Mouse (Mus musculus): ENCODE measurements around the gene Ddias. TPM values are rescaled to one million over a fixed set of nuclear protein-coding genes. Genes with fewer than 3 reads are reported as not detected.

The Ddias gene
- total and polyA plus RNA-seq, 3 experiments, result 23.3 to 95.7 (median 40.8) TPM

DNA sequence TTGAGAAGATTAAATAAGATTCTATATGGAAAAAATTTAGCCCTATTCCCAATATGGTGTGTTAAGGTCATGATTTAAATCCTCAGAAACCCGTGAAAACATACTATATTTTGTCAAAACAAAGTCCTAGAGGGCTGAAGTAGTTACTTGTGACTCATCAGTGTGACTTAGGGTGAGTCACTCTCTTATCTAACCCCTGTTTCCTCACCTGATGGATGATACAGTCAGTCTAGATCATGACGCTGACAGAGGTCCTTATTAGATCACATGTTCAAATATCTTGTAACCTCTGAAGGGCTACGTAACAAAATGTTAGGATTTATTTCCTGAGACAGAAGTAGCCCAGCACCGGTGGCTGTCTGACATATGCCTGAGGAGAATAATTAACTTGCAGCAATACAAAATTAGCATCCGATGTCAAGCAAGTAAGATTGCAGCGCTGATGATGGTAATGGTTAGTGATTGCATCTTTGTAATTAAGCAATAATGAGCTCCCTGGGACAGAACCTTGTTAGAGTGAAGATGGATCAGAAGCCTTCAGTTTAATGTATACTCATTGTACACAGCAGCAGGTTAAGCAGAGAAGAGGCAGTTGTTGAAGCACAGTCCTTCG is 62.3 kb downstream of the Ddias start:
- H3K4me3 ChIP-seq (ENCODE audit: low read depth, low read length), result no peak overlapping the region
- DNase-seq (ENCODE audit: low spot score), result no peak
- no peak for ATAC-seq (ENCODE audit: extremely low read depth, insufficient number of reproducible peaks, low FRiP score, poor library complexity, severe bottlenecking)
- no peaks in the 10 kb centered on the region for H3K9me3 ChIP-seq (replicated peaks)
- H3K36me3 ChIP-seq (replicated peaks), result no peaks in the 10 kb centered on the region
- H3K27me3 ChIP-seq (ENCODE audit: insufficient read depth, low read length), result no peaks in the 10 kb centered on the region
- H3K4me1 ChIP-seq (ENCODE audit: insufficient read depth, low read depth, low read length), result no peaks in the 10 kb centered on the region
- TF ChIP-seq TAL1 (conservative IDR thresholded peaks at IDR 0.05; ENCODE audit: low read depth, low read length) (no peak), CTCF (IDR thresholded peaks at IDR 0.05; ENCODE audit: low read depth, low read length) (no peak), POLR2AphosphoS5 (IDR thresholded peaks at IDR 0.05; ENCODE audit: insufficient replicate concordance, low read depth, low read length) (no peak), GATA2 (IDR thresholded peaks at IDR 0.05; ENCODE audit: borderline replicate concordance, low read depth, low read length) (no peak), GATA1 (IDR thresholded peaks at IDR 0.05; ENCODE audit: borderline replicate concordance, low read length) (no peak)

Other genes with a start within 250 kb of the Ddias start
- gene Ankrd42, start 237.1 kb downstream of the Ddias start, total RNA-seq (2014; fragmentation: Nextera tagmentation), result 1.1 and 2.2 TPM in 2 replicates
- gene Ankrd42, start 237.1 kb downstream of the Ddias start, total RNA-seq (2017), result 0.66 and 1.0 TPM in 2 replicates
- 0.43 and 0.44 TPM in 2 replicates for gene Ankrd42, start 237.1 kb downstream of the Ddias start, polyA plus RNA-seq (2012)
- 175 and 209 TPM in 2 replicates for gene Pcf11, start 204.3 kb downstream of the Ddias start, total RNA-seq (2014; fragmentation: Nextera tagmentation)
- 80.6 and 89.9 TPM in 2 replicates for gene Pcf11, start 204.3 kb downstream of the Ddias start, total RNA-seq (2017)
- gene Pcf11, start 204.3 kb downstream of the Ddias start, polyA plus RNA-seq (2012), result 77.1 and 94.4 TPM in 2 replicates
- gene Rab30, start 132.6 kb downstream of the Ddias start, total RNA-seq (2014; fragmentation: Nextera tagmentation), result 3.4 and 4.4 TPM in 2 replicates
- 1.1 and 1.6 TPM in 2 replicates for gene Rab30, start 132.6 kb downstream of the Ddias start, total RNA-seq (2017)
- 0.01 and 0.08 TPM in 2 replicates for gene Rab30, start 132.6 kb downstream of the Ddias start, polyA plus RNA-seq (2012)
- 41.2 and 47.6 TPM in 2 replicates for gene Prcp, start 223 bp upstream of the Ddias start, total RNA-seq (2014; fragmentation: Nextera tagmentation)
- 12.5 and 12.9 TPM in 2 replicates for gene Prcp, start 223 bp upstream of the Ddias start, total RNA-seq (2017)
- 30.0 and 42.5 TPM in 2 replicates for gene Prcp, start 223 bp upstream of the Ddias start, polyA plus RNA-seq (2012)
- not detected in 2 replicates for gene Fam181b, start 205.6 kb upstream of the Ddias start, total RNA-seq (2014; fragmentation: Nextera tagmentation)
- 0.11 TPM in 1 of 2 replicates, not detected in the other for gene Fam181b, start 205.6 kb upstream of the Ddias start, total RNA-seq (2017)
- not detected in 2 replicates for gene Fam181b, start 205.6 kb upstream of the Ddias start, polyA plus RNA-seq (2012)

Measured in G1E (cell line).